Mouse (Mus musculus) cerebellum, adult 2 months (tissue): ENCODE measurements around the gene Apba2.

Source experiments
- CTCF ChIP-seq: fragments of 200-500 bp; IDR thresholded peaks from 2 replicates; pipeline ENCODE4 v1.5.1; 2011; ENCODE audit warnings: low read depth, mild to moderate bottlenecking, control low read depth, low read length, moderate library complexity, borderline replicate concordance; ENCODE audit not compliant: insufficient read depth
- POLR2A ChIP-seq: fragments of 200-500 bp; IDR thresholded peaks from 2 replicates; pipeline ENCODE4 v1.6.1; 2011; ENCODE audit warnings: low read length, control low read depth, borderline replicate concordance; ENCODE audit not compliant: insufficient read depth

- TF ChIP-seq CTCF (no peak), POLR2A (no peak)
These were observed 144.5 kb downstream of the Apba2 start for GRCm38 (mm10) chr7:64646046-64646445.
